Mouse (Mus musculus): ENCODE data around the gene Pafah1b2.

DNA sequence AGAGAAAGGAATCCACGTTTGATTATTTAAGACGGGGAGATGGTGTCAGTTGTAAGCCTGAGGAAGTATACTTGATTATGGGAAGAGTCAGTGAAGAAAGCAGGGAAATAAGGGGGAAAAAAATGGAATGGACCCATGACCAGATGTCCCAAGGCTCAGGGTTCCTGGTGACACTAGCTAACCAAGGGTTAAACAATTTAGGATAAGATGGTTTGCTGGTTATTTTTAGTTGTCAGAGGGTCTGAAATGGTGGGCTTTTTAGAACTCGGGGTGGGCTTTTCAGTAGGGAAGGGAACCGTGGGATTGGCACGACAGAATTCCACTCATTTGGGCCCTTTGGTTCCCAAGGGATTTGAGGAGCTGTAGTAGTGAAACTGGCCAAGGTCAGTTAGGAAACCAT lies 1.1 kb upstream of the Pafah1b2 start:
- no peak for TF ChIP-seq CTCF (IDR thresholded peaks at IDR 0.05; ENCODE audit: borderline replicate concordance, insufficient read depth, low read depth, low read length)
- TF ChIP-seq POLR2A (IDR thresholded peaks at IDR 0.05; ENCODE audit: borderline replicate concordance, insufficient read depth, low read length), result no peak
